Mouse (Mus musculus) erythroblast, embryonic 14.5 days (primary cell): Measurements from ENCODE around the gene Kmt2d.

Experiments used
- GATA1 ChIP-seq: IDR thresholded peaks from 2 replicates; pipeline ENCODE4 v1.6.1; 2012; ENCODE audit warnings: low read length, inconsistent platforms, mixed read lengths
- TAL1 ChIP-seq: IDR thresholded peaks from 3 replicates; pipeline ENCODE4 v1.6.1; 2012; ENCODE audit warnings: low read length, inconsistent platforms, mixed read lengths

- no peak for TF ChIP-seq TAL1
- TF ChIP-seq GATA1: no peak
Measured at GRCm38 (mm10) chr15:98886667-98887387, 15.8 kb upstream of the Kmt2d start.
